Mouse (Mus musculus): ENCODE measurements at regions not wholly inside any gene's neighbourhood (a gene's known extent, or its start where the extent isn't known, plus 50 kb on each side); places are given as distances from the start of the nearest gene placed in this dataset.

DNA sequence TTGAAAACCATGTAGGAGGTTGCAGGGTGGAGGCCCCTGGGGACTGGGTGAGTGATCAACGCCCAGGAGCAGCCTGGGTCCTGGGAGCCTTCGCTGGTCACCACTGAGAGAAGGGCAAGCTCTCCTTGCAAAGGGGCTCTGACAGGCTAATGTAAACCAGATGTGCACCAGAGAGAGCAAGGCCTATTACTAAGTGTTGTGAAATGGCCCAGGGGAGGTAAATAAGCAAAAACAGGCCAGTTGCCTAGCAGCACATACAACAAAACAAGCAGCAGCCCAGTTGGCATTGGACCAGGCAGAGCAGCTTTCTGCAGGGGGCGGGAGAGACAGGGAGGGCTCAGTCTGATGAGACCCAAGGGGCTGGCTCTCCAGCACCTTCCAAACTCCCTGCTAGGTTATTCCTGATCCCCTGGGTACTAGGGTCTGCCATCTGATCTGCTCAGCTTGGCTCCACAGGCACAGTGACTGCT is 239.5 kb upstream of the Fggy start:
- TF ChIP-seq POLR2A (IDR thresholded peaks at IDR 0.05; ENCODE audit: insufficient read depth, low read depth, low read length) = no peak
- TF ChIP-seq CTCF (IDR thresholded peaks at IDR 0.05; ENCODE audit: insufficient read depth, low read depth, low read length) = no peak

Measured in olfactory bulb, adult 2 months (tissue).